Mouse (Mus musculus) cortical plate, adult 2 months (tissue): ENCODE measurements around the gene B4galnt3.

Experiments used
- CTCF ChIP-seq: fragments of 200-500 bp; IDR thresholded peaks from 2 replicates; pipeline ENCODE4 v1.5.1; 2011; ENCODE audit warnings: mild to moderate bottlenecking, control low read depth, low read length; ENCODE audit not compliant: insufficient read depth; ENCODE audit errors: extremely low read depth
- POLR2A ChIP-seq: fragments of 200-500 bp; IDR thresholded peaks from 2 replicates; pipeline ENCODE4 v1.6.1; 2011; ENCODE audit warnings: mild to moderate bottlenecking, low read length, control low read depth; ENCODE audit not compliant: insufficient read depth; ENCODE audit errors: extremely low read depth

- TF ChIP-seq CTCF (no peak), POLR2A (no peak)
Observed at GRCm38 (mm10) chr6:120243250-120243649, 51.1 kb downstream of the B4galnt3 start.
